Mouse (Mus musculus): Measurements from ENCODE around the gene Col1a1. TPM values are rescaled to one million over a fixed set of nuclear protein-coding genes. Genes with fewer than 3 reads are reported as not detected.
A peak's percentile ranks its signal among the peaks of the same experiment; 100 is the strongest.
"Not testable (repeated sequence)": the region's sequence is repeated elsewhere in the genome, so short reads cannot be mapped to it uniquely, and the experiment has no call there.

Col1a1 gene
- polyA plus RNA-seq, 1 experiment from 2014 or later, result 511 TPM

GRCm38 (mm10) chr11:94962534-94963101 is 26.6 kb downstream of the Col1a1 start:
- Histone ChIP-seq H3K36me3 (ENCODE audit: control insufficient read depth, insufficient read depth, low read length) (no peaks in the 10 kb centered on the region), H3K4me3 (ENCODE audit: control insufficient read depth in 1 of 2, insufficient read depth in 1 of 2, low read depth in 1 of 2, low read length in 2 of 2) (no peak overlapping the region), H3K9me3 (ENCODE audit: control insufficient read depth, low read length) (no peaks in the 10 kb centered on the region), H3K27ac (replicated peaks in 1 of 2; ENCODE audit: control insufficient read depth in 1 of 2, insufficient read depth in 1 of 2, low read depth in 2 of 2, low read length in 2 of 2) (no peak overlapping the region), H3K27me3 (ENCODE audit: control insufficient read depth, insufficient read depth, low read length) (no peaks in the 10 kb centered on the region), H3K4me1 (ENCODE audit: control insufficient read depth in 2 of 2, insufficient read depth in 2 of 2, low read length in 2 of 2) (peaks cover 0 to 12% of the 10 kb centered on the region in 2 experiments; a peak in 2 of 4 replicates), H3K4me2 (ENCODE audit: low read length) (no peak overlapping the region), H3K9ac (ENCODE audit: low read length) (no peak overlapping the region)
- 0 out of 2 replicates have a peak, but pooled peaks have one; percentile 33 for ATAC-seq (ENCODE audit: insufficient number of reproducible peaks, insufficient read depth, low FRiP score, low read depth)
- WGBS, result 65% methylated on average over 5 of the region's 5 CpGs

GRCm38 (mm10) chr11:94967419-94967818 is 31.4 kb downstream of the Col1a1 start, which contains the start of gene Hils1:
TSS of gene Hils1 (plus strand) at chr11:94967593.
- Histone ChIP-seq H3K27me3 (ENCODE audit: control insufficient read depth, insufficient read depth, low read length) (no peaks in the 10 kb centered on the region), H3K4me1 (ENCODE audit: control insufficient read depth in 2 of 2, insufficient read depth in 2 of 2, low read length in 2 of 2) (peaks cover 2 to 6% of the 10 kb centered on the region in 2 experiments; a peak in 2 of 4 replicates), H3K9ac (ENCODE audit: low read length) (no peak within 1 kb of the TSS), H3K4me2 (ENCODE audit: low read length) (no peak within 1 kb of the TSS), H3K4me3 (ENCODE audit: control insufficient read depth in 1 of 2, insufficient read depth in 1 of 2, low read depth in 1 of 2, low read length in 2 of 2) (no peak within 1 kb of the TSS), H3K27ac (replicated peaks in 1 of 2; ENCODE audit: control insufficient read depth in 1 of 2, insufficient read depth in 1 of 2, low read depth in 2 of 2, low read length in 2 of 2) (no peak within 1 kb of the TSS), H3K36me3 (ENCODE audit: control insufficient read depth, insufficient read depth, low read length) (no peaks in the 10 kb centered on the region), H3K9me3 (ENCODE audit: control insufficient read depth, low read length) (no peaks in the 10 kb centered on the region)
- no peak for ATAC-seq (ENCODE audit: insufficient number of reproducible peaks, insufficient read depth, low FRiP score, low read depth)
- 47% methylated on average over 4 of the region's 4 CpGs for WGBS

- H3K9ac ChIP-seq (ENCODE audit: low read length), result no peak overlapping the region
- H3K9me3 ChIP-seq (ENCODE audit: control insufficient read depth, low read length), result no peaks in the 10 kb centered on the region
- H3K4me2 ChIP-seq (ENCODE audit: low read length), result no peak overlapping the region
- H3K36me3 ChIP-seq (ENCODE audit: control insufficient read depth, insufficient read depth, low read length), result no peaks in the 10 kb centered on the region
- H3K4me3 ChIP-seq (ENCODE audit: control insufficient read depth in 1 of 2, insufficient read depth in 1 of 2, low read depth in 1 of 2, low read length in 2 of 2), result no peak overlapping the region
- ATAC-seq (ENCODE audit: insufficient number of reproducible peaks, insufficient read depth, low FRiP score, low read depth), result no peak
- 88% methylated on average over 7 of the region's 7 CpGs for WGBS
- H3K27me3 ChIP-seq (ENCODE audit: control insufficient read depth, insufficient read depth, low read length), result no peaks in the 10 kb centered on the region
- H3K27ac ChIP-seq (replicated peaks in 1 of 2; ENCODE audit: control insufficient read depth in 1 of 2, insufficient read depth in 1 of 2, low read depth in 2 of 2, low read length in 2 of 2), result no peak overlapping the region
- peaks cover 5 to 7% of the 10 kb centered on the region in 2 experiments; a peak in 2 of 4 replicates for H3K4me1 ChIP-seq (ENCODE audit: control insufficient read depth in 2 of 2, insufficient read depth in 2 of 2, low read length in 2 of 2)
These were observed 32.2 kb downstream of the Col1a1 start for GRCm38 (mm10) chr11:94968187-94968586.

GRCm38 (mm10) chr11:94969709-94970108 is 33.7 kb downstream of the Col1a1 start:
- H3K4me3 ChIP-seq (ENCODE audit: control insufficient read depth in 1 of 2, insufficient read depth in 1 of 2, low read depth in 1 of 2, low read length in 2 of 2); H3K9ac ChIP-seq (ENCODE audit: low read length); H3K27me3 ChIP-seq (ENCODE audit: control insufficient read depth, insufficient read depth, low read length); H3K9me3 ChIP-seq (ENCODE audit: control insufficient read depth, low read length); H3K36me3 ChIP-seq (ENCODE audit: control insufficient read depth, insufficient read depth, low read length); H3K27ac ChIP-seq (replicated peaks in 1 of 2; ENCODE audit: control insufficient read depth in 1 of 2, insufficient read depth in 1 of 2, low read depth in 2 of 2, low read length in 2 of 2); ATAC-seq (ENCODE audit: insufficient number of reproducible peaks, insufficient read depth, low FRiP score, low read depth); H3K4me2 ChIP-seq (ENCODE audit: low read length): not testable (repeated sequence)
- WGBS, result 88% methylated on average over 4 of the region's 4 CpGs
- peaks cover 13 to 19% of the 10 kb centered on the region in 2 experiments for H3K4me1 ChIP-seq (ENCODE audit: control insufficient read depth in 2 of 2, insufficient read depth in 2 of 2, low read length in 2 of 2)

- Histone ChIP-seq H3K27ac (replicated peaks in 1 of 2; ENCODE audit: control insufficient read depth in 1 of 2, insufficient read depth in 1 of 2, low read depth in 2 of 2, low read length in 2 of 2) (no peak overlapping the region), H3K4me2 (ENCODE audit: low read length) (no peak overlapping the region), H3K4me1 (ENCODE audit: control insufficient read depth in 2 of 2, insufficient read depth in 2 of 2, low read length in 2 of 2) (peaks cover 20 to 26% of the 10 kb centered on the region in 2 experiments), H3K9me3 (ENCODE audit: control insufficient read depth, low read length) (no peaks in the 10 kb centered on the region), H3K27me3 (ENCODE audit: control insufficient read depth, insufficient read depth, low read length) (no peaks in the 10 kb centered on the region), H3K36me3 (ENCODE audit: control insufficient read depth, insufficient read depth, low read length) (no peaks in the 10 kb centered on the region), H3K9ac (ENCODE audit: low read length) (no peak overlapping the region), H3K4me3 (ENCODE audit: control insufficient read depth in 1 of 2, insufficient read depth in 1 of 2, low read depth in 1 of 2, low read length in 2 of 2) (no peak overlapping the region)
- no peak for ATAC-seq (ENCODE audit: insufficient number of reproducible peaks, insufficient read depth, low FRiP score, low read depth)
- WGBS, result 61% methylated on average over 15 of the region's 15 CpGs
These were observed 34.4 kb downstream of the Col1a1 start for GRCm38 (mm10) chr11:94970210-94970943.

GRCm38 (mm10) chr11:94971895-94972615 is 36.0 kb downstream of the Col1a1 start:
- Histone ChIP-seq H3K9me3 (ENCODE audit: control insufficient read depth, low read length) (no peaks in the 10 kb centered on the region), H3K4me1 (ENCODE audit: control insufficient read depth in 2 of 2, insufficient read depth in 2 of 2, low read length in 2 of 2) (peaks cover 31 to 37% of the 10 kb centered on the region in 2 experiments), H3K4me3 (ENCODE audit: control insufficient read depth in 1 of 2, insufficient read depth in 1 of 2, low read depth in 1 of 2, low read length in 2 of 2) (peak overlapping the region; percentile 31 to 33; a peak in 1 of 4 replicates), H3K27me3 (ENCODE audit: control insufficient read depth, insufficient read depth, low read length) (no peaks in the 10 kb centered on the region), H3K36me3 (ENCODE audit: control insufficient read depth, insufficient read depth, low read length) (no peaks in the 10 kb centered on the region), H3K9ac (ENCODE audit: low read length) (peak overlapping the region; percentile 70), H3K27ac (replicated peaks in 1 of 2; ENCODE audit: control insufficient read depth in 1 of 2, insufficient read depth in 1 of 2, low read depth in 2 of 2, low read length in 2 of 2) (no peak overlapping the region; a peak in 1 of 4 replicates), H3K4me2 (ENCODE audit: low read length) (peak overlapping the region; percentile 61)
- WGBS, result 66% methylated on average over 16 of the region's 16 CpGs
- ATAC-seq (ENCODE audit: insufficient number of reproducible peaks, insufficient read depth, low FRiP score, low read depth), result no peak

GRCm38 (mm10) chr11:94972887-94973286 is 36.9 kb downstream of the Col1a1 start:
- WGBS, result 14% methylated on average over 5 of the region's 5 CpGs
- H3K4me3 ChIP-seq (ENCODE audit: control insufficient read depth in 1 of 2, insufficient read depth in 1 of 2, low read depth in 1 of 2, low read length in 2 of 2), result peak overlapping the region; percentile 31 to 33
- peak overlapping the region; percentile 68 to 75 for H3K27ac ChIP-seq (replicated peaks in 1 of 2; ENCODE audit: control insufficient read depth in 1 of 2, insufficient read depth in 1 of 2, low read depth in 2 of 2, low read length in 2 of 2)
- peak overlapping the region; percentile 61 for H3K4me2 ChIP-seq (ENCODE audit: low read length)
- H3K9ac ChIP-seq (ENCODE audit: low read length), result peak overlapping the region; percentile 70
- peaks cover 32 to 43% of the 10 kb centered on the region in 2 experiments for H3K4me1 ChIP-seq (ENCODE audit: control insufficient read depth in 2 of 2, insufficient read depth in 2 of 2, low read length in 2 of 2)
- ATAC-seq (ENCODE audit: insufficient number of reproducible peaks, insufficient read depth, low FRiP score, low read depth), result no peak
- H3K9me3 ChIP-seq (ENCODE audit: control insufficient read depth, low read length), result no peaks in the 10 kb centered on the region
- no peaks in the 10 kb centered on the region for H3K36me3 ChIP-seq (ENCODE audit: control insufficient read depth, insufficient read depth, low read length)
- no peaks in the 10 kb centered on the region for H3K27me3 ChIP-seq (ENCODE audit: control insufficient read depth, insufficient read depth, low read length)
